Mouse (Mus musculus) ES-CJ7 (cell line): Measurements from ENCODE around the gene Hes2.

Source experiments
- DNase-seq: peaks from one replicate; pipeline ENCODE4 v3.0.0; 2011; ENCODE audit warnings: low read depth, low spot score

Gene Hes2

DNA sequence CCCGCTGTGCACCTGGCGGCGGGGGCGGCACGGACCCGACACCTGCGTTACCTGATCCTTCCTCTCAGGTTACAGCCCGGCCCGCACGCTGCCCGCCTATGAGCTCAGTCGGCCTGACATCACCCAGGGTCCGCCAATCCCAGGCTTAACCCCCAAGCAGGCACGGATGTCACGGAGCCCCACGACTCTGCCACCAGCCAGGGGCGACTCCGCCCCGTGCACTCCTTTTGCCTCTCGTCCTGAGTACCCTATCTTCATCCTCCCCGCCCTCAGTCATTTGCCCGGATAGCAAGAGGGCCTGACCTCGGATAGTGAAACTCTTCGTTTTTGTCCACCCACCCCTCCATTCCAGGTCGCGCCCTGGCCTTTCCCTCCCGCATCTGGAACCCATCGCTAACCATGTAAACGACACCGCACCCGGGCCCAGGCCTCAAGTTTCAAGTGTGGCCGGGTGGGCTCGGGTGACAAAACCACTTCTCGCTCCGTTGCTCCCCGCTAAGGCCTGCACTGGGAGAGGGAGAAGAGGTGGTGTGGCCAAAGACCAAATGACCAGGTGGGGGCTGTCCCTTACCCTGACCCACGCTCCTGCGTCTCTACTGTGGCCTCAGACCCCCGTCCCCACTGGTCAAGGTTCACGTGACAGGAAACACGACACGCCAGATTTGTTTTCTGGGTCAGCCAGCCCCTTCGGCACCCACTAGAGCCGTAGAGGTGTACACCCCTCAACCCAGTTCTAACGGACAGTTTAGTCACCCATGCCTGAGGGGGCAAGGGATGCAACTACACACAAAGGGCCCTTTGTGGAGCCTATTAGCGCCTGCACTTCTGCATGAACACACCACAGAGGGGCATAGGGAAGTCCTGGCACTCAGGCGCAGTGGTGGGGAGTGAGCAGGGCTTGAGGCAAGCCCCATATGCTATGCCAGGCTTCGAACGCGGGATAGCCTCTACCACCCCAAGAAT lies 26.6 kb upstream of the Hes2 start:
- DNase-seq: peak; percentile 56

DNA sequence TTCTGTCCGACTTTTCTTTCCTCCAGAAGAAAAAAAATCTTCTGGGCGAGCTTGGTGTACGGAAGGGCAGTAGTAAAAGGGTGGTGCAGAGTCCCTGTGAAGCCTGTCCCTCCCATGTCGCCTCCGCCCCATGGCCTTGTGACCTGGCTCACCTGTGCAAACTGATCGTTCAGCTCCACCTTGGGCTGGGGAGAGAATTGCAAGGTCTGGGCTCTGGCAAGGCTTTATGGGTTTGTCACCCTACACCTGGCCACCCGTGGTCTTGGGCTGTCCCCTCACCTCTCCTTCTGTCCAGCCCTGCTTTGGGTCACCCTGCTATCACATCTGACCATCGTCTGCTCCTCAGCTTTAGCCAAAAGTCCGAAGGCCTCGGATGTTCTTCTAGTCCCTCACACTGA lies 25.9 kb upstream of the Hes2 start:
- DNase-seq: no peak

DNA sequence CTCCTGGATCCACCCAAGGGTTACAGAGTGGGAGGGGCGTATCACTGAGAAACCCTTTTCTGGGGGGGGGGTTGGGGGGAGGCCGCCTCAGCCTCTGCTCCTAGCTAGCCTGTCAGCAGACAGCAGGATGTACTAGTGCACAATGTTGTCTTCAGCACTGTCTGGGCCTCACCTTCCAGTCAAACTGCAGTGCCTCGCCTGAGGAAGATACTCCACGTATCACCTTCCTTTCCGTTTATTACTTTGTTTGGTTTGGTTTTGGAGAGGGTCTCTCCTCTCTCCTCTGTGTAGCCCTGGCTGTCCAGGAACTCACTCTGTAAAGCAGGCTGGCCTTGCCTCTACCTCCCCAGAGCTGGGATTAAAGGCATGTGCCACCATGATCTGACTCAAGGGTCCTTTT lies 25.5 kb upstream of the Hes2 start:
- no peak for DNase-seq

DNA sequence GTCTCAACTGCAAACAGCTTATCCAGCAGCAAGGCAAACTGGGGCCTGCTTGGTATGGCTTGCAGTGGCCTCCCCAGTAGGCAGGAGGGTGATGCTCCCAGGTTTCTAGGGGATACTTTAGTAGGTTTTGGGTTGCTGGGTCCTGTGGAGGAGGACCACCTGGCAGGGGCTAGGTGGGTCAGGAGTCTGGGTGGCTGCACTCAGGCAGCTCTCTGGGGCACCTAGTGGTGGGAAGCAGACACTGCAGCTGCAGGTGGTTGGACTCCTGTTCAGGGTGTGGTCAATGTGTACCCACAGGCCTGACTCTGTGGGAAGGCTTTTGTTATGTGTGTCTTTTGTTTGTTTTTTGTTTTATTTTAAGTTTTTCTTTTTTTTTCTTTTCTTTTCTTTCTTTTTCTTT lies 24.2 kb upstream of the Hes2 start:
- DNase-seq: peak; percentile 85

DNA sequence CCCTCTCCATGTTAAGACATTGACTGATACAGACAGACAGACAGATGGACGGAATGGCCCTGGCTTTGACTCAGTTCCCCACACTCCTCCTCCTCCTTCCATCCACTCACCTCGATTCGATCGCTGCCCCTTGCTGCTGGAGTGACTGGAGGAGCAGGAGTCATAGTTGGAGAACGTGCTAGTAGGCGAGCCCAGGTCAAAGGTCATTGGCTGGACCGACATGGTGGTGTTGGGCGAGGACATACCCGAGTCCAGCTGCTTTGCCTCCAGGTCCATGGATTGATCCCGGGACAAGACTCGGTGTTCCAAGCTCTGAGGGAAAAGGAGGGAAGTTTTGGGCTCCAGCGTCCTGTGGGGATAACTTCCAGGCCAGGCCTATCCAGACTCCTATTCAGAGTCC lies 23.3 kb upstream of the Hes2 start:
- no peak for DNase-seq

DNA sequence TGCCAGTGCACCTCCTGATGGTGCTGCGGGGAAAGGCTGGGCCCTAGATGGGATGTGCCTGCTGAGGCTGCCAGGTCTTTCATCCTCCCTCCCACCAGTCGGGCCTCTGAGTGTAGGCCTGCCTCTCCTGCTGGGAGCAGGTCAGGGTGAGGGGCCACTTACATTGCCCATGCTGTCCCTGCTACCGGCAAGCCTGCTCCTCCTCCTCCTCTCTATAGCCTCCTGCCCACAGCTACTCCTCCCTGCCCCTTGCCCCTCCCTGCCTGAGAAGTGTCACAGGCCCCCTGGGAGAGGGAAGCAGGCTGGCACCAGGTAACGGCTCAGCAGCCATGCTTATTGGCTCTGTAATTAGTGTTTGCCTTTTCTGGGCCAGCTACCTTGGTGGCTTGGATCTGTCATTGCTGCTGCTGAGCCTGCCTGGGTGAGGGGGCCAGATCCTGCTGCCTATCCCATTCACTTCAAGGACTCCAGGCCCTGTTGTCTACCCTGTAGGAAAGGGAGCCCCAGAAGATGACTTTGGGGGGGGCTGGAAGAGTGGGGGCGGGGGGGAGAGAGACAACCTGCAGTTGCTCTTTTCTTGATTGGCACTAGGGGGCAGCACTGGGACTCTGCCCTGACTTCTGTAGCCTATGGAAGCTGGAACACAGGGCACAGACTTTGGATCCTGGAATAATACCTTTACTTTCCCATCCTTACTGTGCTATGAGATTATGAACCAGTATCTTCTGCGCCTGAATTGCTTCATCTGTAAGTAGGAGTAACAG lies 22.4 kb upstream of the Hes2 start:
- peak; percentile 69 for DNase-seq

DNA sequence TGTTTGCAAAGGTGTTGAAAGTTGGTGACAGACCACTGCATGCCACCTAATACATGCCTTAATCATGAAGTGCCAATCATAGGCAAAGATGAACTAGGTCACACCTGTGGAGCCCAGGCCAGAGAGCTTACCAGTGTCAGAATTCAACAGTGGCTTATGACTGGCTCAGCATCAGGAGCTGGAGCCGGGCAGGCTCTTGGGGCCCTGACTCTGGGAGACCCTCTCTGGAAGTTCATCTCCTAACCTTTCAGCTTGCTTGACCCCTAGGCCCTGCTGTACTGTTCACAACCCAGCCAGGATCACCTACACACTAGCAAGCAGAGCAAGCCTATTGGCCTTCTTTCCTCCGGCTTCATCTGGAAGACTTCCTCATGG lies 21.8 kb upstream of the Hes2 start:
- no peak for DNase-seq

DNA sequence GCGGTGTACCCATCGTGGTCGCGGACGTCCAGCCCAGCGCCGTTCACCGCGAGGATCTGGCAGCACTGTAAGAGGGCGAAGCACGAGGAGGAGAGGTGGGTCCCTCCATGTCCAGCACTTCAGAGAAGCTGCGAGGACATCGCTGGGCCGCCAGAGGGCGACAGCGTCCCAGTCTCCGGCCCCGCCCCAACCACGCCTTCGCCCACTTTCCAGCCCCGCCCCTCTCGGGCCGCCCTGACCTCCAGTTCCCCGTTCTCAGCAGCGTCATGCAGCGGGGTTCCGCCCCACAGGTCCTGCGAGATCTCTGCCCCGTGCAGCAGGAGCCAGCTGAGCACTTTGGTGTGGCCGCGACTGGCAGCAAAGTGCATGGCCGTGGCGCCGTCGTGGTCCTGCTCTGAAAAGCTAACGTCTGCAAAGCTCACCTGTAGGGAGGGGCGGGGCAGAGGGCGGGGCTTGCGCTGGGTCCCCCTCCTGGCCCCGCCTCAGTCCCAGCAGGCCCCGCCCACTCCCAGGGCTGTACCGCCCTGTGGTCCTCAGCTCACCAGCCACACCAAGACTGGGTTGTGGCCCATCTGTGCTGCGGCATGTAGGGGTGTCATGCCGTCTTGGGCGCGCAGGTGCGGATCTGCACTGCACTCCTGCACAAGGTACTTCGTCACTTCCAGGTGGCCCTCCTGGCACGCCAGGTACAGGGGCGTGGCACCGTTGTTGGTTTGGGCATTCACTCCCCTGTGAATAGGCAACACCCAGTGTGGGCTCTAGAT lies 20.0 kb upstream of the Hes2 start:
- DNase-seq: peak; percentile 86

DNA sequence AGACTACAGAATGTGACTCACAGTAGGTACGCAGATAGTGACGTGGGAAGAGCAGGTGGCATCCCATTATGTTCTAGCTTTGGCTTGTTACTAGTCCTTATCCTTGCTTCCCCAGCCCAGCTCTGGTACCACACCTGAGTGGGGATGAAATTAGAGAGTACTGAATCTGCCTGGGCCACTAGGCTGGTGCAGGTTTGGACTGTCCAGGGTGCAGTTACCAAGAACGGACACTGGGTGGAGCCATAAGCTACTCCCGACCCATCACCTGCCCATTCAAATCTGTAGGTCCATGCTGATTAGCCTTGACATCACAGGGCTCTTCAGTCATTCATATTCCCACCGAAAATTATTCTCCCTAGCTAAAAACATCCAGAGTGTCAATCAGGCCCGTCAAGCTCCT lies 18.2 kb upstream of the Hes2 start:
- DNase-seq: peak; percentile 64

DNA sequence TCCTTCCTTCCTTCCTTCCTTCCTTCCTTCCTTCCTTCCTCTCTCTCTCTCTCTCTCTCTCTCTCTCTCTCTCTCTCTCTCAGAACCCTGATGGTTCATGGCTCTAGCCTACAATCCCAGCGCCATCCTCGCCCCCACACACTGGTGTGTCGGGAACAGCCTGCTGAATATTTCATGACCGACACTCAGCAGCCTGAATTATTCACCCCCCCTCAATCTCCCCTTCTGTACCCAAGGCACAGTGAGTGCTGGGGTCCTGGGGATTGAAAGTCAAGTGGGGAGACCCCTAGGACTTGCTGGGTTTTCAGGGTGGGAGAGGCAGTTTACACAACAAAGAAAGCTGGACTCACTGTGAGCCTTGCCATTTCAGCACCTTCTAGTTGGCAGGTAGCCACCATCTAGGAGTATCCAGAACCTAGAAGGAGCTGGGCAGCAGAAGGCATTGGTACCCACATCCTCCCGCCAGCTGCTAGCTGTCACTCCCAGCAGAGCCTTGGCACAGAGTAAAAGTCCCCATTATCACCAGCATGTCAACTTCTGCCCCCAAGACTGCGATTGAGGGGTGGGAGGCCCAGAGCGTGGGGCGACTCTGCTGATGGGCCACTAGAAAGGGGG lies 17.0 kb upstream of the Hes2 start:
- no peak for DNase-seq

DNA sequence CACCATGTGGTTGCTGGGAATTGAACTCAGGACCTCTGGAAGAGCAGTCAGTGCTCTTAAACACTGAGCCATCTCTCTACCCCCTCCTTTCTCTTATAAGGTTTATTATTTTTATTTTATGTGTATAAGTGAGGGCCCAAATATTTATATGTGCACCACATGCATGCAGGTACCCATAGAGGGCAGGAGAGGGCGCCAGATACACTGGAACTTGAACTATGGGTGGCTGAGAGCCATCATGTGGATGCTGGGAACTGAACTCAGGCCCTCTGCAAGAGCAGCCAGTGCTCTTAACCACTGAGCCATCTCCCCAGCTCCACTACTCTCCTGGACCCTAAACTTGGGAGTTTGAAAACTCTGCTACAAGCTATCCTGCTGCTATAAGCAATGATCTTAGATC lies 15.0 kb upstream of the Hes2 start:
- DNase-seq: peak; percentile 51

DNA sequence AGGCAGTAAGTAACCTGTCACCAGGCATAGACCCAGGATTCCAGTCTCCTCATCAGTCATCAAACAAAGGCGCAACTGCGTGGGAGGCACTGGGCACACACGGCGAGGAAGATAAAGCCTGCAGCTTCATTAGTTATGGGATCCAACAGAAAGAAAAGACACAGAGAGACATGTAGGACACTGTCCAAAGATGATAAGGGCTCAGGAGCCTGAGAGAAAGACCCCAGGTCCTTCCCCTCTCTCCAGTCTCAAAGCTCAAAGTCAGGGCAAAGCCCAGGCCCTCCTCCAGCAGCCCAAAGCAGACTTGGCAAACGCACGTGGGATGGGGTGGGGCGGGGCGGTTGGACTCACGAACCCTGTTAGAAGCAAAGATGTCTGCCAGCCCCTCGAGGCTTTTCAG lies 13.2 kb upstream of the Hes2 start:
- DNase-seq: no peak

DNA sequence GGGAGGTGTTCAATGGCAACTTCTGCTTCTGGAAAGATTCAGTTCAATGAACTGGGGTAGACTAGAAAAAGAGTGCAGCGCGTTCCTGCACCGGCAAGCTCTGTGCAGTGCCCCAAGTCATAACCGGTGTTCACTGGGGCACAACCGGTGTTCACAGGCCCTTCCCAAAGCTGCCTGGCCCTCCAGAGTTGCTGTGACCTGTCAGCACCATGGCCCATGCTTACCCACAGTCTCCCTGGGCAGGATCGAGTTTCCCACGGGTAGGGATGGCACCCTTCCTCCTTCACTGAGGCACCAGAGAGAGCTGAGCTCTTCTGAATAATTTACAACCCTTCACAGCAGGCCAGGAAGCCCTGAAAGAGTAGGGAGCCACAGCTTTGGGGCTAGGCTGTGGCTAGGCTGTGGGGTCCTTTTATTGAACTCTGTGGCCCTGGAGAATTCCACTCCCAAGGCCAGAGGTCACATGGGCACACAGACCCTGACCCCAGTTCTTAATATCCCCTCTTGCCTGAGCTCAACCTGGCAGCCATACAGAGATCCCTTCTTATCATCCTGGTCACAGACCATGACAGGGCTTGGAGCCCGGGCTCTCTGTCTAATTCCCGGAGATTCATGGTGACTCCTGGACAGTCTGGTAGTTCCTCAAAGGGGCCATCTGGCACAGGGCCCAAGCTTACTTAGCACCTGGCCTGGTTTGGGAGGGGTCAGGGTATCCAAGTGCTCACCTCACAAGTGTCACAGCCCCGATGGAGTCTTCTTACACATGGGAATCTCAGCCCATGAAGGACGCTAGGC lies 12.4 kb upstream of the Hes2 start:
- DNase-seq: no peak

DNA sequence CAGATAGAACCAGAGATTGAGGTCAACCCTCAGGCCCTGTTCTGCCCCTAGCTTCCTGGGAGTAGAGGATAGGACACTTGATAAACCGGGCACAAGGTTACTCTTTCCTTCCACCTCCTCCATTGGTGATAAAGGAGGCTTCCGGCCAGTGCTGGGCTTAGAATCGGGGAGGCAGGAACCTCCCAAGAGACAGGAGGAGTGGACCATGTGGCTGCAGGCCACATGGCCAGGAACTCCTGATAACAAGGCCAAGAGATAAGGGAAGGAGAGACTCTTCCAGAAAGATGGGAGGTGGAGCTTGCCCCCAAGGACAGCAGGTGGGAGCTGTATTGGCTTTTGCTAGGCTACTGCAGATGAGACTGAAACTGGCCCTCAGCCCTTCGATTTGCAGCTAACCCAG lies 8.1 kb upstream of the Hes2 start:
- DNase-seq: no peak

DNA sequence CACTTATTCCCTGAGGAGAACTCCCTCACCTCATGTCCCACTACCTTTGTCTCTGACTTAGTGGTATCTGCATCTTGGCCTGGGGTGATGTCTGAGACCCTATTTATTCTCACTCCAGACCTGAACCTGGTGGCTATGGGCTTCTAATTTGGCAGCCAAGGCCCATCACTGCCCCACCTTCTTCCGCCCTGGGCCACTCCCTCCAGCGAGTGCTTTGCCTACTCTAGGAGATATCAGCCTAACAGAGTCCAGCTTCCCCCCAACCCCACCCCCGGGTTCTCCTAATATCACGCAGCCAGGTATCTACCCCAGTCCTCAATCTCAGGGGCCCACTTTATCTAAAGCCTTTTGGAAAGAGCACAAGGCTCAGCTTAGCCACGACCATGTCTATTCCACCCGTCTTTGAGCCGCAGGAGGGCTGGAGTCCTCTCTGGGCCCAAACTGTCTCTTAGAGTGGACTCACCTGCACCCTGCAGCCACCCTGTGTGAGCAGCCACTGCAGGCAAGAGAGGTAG lies 7.2 kb upstream of the Hes2 start:
- no peak for DNase-seq

DNA sequence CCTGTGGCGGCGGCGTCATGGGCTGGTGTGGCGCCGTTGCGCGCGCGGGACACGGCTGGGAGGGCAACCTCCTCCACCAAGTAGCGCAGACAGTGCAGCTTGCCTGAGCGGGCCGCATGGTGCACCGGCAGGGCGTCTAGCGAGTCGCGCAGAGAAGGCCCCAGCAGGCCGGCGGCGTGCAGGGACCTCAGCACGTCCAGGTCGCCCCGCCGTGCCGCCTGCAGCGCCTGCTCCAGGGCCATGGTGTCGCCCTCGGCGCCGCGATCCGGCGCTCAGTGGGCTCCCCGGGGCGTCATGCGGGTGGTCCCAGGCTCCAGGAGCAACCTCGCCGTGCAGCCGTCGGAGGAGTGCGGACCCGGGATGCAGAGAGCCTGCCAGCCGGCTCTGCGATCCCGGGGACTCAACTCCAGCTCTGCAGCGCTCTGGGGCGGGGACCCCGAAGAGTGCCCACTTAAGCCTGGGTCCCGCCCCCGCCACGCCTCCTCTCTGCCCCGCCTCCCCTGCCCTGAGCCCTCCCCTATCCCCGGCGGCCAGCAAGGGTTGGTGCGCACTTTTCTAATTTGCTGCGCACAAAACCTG lies 6.6 kb upstream of the Hes2 start, which contains the start of gene Espn:
TSS of gene Espn (minus strand) at position 406 of the 579 bp plus-strand sequence.
- DNase-seq: peak; percentile 82

DNA sequence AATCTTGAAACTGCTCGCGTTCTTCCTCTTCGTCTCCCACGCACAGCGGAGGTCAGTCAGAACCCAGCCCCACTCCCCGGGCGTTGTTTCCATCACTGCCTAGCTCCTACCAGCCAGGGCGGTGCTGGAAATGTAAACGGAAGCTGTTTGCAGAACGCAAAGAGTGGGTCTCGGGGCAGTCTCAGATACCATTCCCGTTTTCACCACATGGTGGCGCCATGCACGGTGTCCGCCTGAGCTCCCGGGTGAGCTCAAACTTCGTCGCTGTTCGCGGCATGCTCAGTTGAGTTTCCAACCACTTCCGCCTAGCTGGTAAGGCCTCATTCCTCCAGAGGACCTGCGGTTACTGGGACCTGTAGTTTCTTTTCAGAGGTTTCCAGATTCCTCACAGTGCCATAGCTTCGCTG lies 4.9 kb upstream of the Hes2 start:
- DNase-seq: peak; percentile 94

DNA sequence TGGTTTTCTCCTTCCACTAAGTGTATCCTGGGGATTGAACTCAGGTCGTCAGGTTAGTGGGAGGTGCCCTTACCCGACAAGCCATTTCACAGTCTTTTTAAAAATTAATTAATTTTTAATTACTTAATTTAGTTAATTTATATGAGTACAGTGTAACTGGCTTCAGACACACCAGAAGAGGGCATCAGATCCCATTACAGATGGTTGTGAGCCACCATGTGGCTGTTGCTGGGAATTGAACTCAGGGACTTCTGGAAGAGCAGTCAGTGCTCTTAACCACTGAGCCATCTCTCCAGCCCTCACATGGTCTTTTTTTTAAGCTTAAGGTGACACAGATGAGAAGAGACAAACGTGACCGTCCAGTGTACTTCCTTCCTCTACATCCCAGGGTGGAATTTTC lies 3.6 kb upstream of the Hes2 start:
- no peak for DNase-seq

DNA sequence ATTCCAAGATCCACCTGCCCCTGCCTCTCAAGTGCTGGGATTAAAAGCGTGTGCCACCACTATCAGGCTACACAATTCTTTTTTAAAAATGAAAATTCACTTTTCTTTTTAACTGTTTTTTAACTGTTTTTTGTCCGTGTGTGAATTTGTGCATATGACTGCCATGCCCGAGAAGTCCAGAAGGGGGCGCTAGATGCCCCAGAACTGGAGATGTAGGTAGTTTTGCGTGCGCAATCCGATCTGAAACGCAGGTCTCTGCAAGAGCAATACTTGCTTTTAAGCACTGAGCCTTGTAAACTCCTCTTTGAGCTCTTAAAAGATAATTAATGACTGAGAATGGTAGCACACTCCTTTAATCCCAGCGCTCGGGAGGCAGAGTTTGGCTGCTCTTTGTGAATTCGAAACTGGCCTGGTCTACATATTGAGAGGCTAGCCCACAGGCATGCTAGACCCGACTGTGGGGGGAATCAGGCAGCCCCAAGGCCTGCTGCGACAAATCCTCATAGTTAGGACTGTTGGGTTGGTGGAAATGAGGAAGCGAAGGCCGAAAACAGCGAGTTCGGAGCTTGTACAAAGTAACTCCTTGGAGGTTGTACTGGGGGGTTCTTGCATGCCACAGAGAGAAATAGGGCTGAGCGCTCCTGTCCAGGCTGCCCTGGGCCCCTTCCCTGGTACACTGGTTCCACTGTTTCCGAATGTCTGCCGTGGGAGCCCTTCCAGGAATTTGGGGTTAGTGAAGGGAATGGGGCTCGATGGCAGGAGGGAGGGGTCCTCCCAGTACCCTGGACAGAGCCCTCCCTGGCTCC lies 685 bp upstream of the Hes2 start:
- peak; percentile 77 for DNase-seq
